Mouse (Mus musculus): ENCODE data around the gene Cntln. TPM values are rescaled to one million over a fixed set of nuclear protein-coding genes. Genes with fewer than 3 reads are reported as not detected.

The Cntln gene
- 1 to 10 TPM; 1.1 to 1.3 TPM for total RNA-seq (2021)
- long read RNA-seq, experiment 1, partial matches to known transcripts: 0 of 1 reads
- long read RNA-seq, experiment 1, other reads (novel, unspliced or antisense): 1 of 1 reads
- long read RNA-seq, experiment 2, full-length matches to known transcripts: 1 of 2 reads
- long read RNA-seq, experiment 2, partial matches to known transcripts: 0 of 2 reads
- long read RNA-seq, experiment 2, other reads (novel, unspliced or antisense): 1 of 2 reads

GRCm38 (mm10) chr4:84884111-84884538, at the start of gene Cntln:
Cntln (plus strand) TSS chr4:84884309.
- intact Hi-C loops (cut with DNase I): no loop called here
- DNase-seq: peak; percentile 89 to 96

DNA sequence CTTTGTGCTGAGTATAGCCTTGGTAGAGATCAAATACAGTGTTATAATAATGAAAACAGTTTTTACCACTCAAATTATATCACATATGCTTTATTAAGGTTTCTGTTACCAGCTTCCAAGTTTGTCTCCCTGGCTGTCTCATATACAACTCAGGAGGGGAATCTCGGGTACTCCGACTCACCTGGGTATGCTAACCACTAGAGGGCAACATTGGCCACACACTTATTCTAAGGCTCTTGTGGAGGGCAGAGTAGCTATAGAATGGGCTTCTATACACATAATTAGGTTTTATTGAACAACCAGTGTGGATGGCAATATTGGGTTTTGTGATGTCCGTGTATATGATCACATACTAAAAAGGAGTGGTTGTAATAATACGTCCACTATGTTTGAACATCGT, 47.1 kb upstream of the Cntln start:
- intact Hi-C loops (cut with DNase I): loop anchor here (5.0 kb wide), 1 partner anchor 255 kb away; no protein-coding TSS in a partner anchor

DNA sequence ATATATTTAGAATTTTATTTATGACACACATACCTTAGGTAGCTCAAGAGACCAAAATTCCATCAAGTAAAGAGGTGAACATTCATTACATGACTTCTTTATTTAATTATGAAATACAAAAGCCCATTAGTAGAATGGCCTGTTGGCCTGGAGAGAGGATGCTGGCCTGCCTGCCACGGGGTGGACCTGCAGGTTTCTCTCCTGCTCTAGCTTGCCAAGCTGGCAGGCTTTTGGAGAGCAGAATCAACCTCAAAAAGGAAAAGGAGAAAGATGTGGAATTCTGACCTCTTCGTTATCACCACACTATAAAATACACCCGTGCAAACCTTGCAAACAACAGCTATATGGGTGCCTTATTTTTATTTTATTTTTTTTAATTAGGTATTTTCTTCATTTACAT, 45.6 kb upstream of the Cntln start:
- intact Hi-C loops (cut with DNase I): loop anchor here (5.0 kb wide), 1 partner anchor 254 kb away; no protein-coding TSS in a partner anchor
- no peak for DNase-seq

More for the DNA sequence above, 47.1 kb upstream of the Cntln start:
- peak in 1 of 2 experiments; percentile 9 for DNase-seq

DNA sequence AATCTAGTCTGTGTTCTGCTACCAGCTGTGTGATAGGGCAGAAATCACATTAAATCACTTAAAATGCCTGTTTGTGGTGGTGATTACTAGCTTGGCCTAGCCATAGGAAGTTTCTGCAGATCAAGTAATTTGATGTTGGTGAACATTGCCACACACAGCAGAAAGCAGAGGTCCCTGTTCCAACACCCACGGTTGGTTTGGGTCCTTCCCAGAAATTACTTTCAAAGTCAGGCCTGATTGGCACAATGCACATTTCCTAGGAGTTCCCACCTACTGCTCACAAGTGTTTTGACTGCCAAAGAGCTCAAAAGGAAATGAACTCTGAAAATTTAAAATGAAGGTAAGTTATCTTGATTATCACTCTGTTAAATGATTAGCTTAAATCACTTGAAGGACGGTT, 44.6 kb upstream of the Cntln start:
- DNase-seq: no peak
- intact Hi-C loops (cut with DNase I): loop anchor here (5.0 kb wide), 1 partner anchor 253 kb away; no protein-coding TSS in a partner anchor

- no peak for DNase-seq
- intact Hi-C loops (cut with DNase I): no loop called here
These were observed 26.5 kb upstream of the Cntln start for GRCm38 (mm10) chr4:84857588-84857987.

DNA sequence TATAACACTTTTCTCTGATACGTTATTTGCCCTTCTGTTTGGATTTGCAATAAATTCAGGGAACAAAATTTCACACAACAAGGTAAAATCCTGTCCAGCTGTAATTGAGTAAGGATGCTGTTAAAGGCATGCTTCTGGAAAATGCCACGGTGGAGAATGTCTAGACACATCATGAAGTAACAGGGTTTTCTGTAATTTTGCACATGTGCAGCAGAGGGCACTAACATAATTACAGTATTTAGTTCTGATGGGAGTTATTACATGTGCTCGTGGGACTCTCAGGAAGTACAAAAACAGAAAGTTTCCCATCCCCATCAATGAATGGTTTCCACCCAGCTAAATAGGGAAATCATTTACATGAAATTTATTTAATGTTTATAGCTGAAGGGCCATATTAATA, 7.8 kb upstream of the Cntln start:
- DNase-seq: peak in 1 of 2 experiments; percentile 7
- intact Hi-C loops (cut with DNase I): loop anchor here (5.0 kb wide), 1 partner anchor 221 kb away; no protein-coding TSS in a partner anchor

- intact Hi-C loops (cut with DNase I): no loop called here
- DNase-seq: no peak
These were observed 463 bp upstream of the Cntln start for GRCm38 (mm10) chr4:84883646-84884045.

- peak; percentile 44 to 55 for DNase-seq
- intact Hi-C loops (cut with DNase I): no loop called here
These were observed 596 bp downstream of the Cntln start for GRCm38 (mm10) chr4:84884539-84885270.

- no peak for DNase-seq
- intact Hi-C loops (cut with DNase I): no loop called here
These were observed 1.1 kb downstream of the Cntln start for GRCm38 (mm10) chr4:84885271-84885540.

DNA sequence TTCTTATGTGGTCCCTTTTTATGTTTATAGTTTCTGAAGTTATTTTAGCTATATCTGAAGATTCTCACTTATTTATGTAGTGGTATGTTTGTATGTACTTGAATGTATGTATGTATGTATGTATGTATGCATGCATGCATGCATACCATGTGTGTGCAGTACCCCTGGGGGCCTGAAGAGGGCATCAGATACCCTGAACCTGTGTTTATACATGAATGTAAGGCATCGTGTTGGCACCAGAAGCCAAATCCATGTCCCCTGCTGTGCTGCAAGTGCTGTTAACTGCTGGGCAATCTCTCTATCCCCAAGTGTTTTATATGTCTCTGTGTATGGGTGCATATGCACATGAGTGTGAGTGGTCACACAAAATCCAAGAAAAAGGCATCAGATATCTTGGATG, 34.3 kb downstream of the Cntln start:
- intact Hi-C loops (cut with DNase I): no loop called here
- no peak for DNase-seq

- intact Hi-C loops (cut with DNase I): no loop called here
- DNase-seq: no peak
These were observed 50.3 kb downstream of the Cntln start for GRCm38 (mm10) chr4:84934342-84934929.

DNA sequence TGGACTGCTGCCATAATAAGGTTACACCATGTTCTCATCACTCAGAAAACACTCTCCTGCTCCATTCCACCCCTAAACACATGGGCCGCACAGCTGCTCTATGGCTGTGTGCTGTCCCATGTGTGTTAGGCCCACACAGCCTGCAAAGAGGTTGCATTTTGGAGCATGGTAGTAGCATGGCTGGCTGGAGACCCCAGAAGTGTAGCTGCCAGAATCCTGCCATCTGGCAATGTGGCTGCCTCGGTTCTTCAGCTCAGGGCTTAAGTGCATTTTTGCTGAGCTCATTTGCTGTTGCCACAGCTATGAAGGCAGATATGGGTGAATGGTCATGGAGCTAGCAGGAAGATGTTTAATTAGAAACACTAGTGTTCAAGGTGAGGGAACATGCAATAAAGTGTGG, 58.0 kb downstream of the Cntln start:
- intact Hi-C loops (cut with DNase I): no loop called here
- DNase-seq: no peak

DNA sequence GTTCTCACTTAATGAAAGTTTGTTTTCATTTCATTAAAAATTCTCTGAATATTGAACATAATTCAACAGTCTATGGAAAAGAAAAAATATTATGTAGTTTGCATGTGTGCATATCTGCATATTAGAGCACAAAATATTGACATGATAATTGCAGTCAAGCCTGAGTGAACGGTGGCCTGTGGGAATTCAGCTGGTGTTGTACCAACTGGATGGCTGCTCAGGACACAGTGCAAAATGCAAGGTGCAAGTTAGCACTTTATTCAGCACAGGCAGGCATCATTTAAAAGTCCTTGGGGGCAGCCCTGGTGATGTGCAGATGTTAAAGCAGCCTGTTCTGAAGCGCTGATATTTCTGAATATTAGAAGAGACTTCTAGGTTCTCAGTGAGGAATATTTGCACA, 58.5 kb downstream of the Cntln start:
- intact Hi-C loops (cut with DNase I): no loop called here
- no peak for DNase-seq

GRCm38 (mm10) chr4:84944100-84944499, 60.0 kb downstream of the Cntln start:
- no peak for DNase-seq
- intact Hi-C loops (cut with DNase I): no loop called here

- no peak for DNase-seq
- intact Hi-C loops (cut with DNase I): no loop called here
These were observed 62.3 kb downstream of the Cntln start for GRCm38 (mm10) chr4:84946450-84946849.

GRCm38 (mm10) chr4:84976875-84977646, 93.0 kb downstream of the Cntln start:
- DNase-seq: no peak
- intact Hi-C loops (cut with DNase I): no loop called here

DNA sequence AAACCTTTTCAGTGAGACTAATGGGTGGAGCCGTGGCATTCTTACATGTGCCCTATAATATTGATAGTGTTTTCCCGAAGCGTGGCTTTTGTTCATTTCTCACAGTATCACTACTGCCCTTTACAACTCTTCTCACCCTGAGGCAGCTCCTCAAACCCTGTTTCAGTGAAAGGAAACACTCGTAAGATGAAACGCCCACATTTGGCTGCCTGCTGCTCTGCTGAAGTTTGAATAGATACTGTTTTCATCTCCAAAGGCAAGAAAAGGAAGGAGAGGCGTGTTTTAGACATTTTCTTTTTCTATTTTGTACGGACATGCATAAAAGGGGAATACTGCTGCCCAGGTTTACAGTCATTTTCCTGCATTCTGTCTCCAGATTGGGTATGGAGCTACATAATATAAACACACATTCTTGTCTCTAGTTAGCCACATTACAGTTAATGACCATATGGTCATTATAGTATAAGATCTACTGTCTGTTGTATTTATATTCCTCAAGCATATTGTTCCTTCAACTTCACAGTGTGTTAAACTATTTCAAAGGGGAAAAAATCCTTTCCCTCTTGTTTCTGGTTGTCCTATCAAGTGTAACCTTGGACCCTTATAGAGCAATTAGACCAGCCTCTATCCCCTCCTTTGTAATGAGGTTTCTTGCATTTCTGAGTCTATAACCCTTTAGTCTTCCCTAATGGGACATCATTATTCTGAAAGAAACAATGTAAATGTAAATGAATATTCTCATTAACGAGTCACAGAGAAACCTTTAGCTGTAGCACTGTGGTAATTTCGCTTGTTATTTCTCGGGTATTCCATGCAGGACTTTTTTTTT, 111.6 kb downstream of the Cntln start:
- intact Hi-C loops (cut with DNase I): no loop called here
- DNase-seq: no peak

DNA sequence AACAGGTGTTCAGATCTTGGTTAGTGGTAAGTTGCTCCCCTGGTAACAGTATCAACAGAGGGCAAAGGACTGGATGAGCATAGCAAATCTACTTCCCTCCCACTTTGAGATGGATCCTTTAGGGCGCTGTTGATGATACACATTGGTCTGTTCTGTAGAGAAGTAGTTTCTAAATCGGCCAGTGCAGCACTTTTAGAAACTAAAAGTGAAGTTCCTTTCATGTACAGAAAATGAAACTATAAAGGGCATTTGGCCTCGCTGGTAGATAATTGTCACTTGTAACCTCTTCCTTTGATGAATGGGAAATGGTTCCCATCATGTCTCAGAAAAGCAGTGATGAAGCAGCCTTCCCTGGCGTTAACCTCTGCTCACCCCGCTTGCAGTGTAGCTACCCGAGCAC, 121.5 kb downstream of the Cntln start:
- no peak for DNase-seq
- intact Hi-C loops (cut with DNase I): no loop called here

GRCm38 (mm10) chr4:85006789-85007188, 122.7 kb downstream of the Cntln start:
- intact Hi-C loops (cut with DNase I): no loop called here
- DNase-seq: no peak

DNA sequence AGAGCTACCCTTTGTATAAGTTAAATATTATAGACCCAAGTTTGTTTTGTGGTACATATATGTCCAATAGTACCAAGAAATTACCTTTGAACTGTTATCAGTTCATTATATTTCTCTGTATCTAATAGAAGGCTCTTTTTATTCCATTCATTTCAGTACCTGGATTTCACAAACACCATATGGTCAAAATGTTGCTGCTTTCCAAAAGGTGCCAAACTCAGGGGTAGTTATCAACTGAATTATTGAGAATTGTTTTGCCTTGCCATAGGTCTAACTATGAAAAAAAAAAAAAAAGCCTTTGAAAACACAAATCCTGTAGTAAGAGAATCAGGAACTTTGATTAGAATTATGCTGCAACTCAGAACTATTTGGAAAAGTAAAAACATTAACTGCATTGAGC, 126.7 kb downstream of the Cntln start:
- DNase-seq: no peak
- intact Hi-C loops (cut with DNase I): no loop called here
